Mouse (Mus musculus) hindbrain, embryonic 14.5 days (tissue): ENCODE measurements at regions not wholly inside any gene's neighbourhood (a gene's known extent, or its start where the extent isn't known, plus 50 kb on each side); places are given as distances from the start of the nearest gene placed in this dataset.

Experiments used
- ATAC-seq: fragments of 200-750 bp; cut with Nextera tagmentation; 2 replicates; pipeline ENCODE4 v1.8.0; 2017; ENCODE audit warnings: moderate number of reproducible peaks, mild to moderate bottlenecking, moderate TSS enrichment, moderate library complexity; ENCODE audit not compliant: low FRiP score
- DNase-seq: peaks from one replicate; pipeline ENCODE4 v3.0.0-alpha.2; 2015; ENCODE audit warnings: low spot score
- H3K27ac ChIP-seq: fragments of 300-500 bp; sonication (generic); 2 replicates; pipeline ENCODE4 v1.5.1; 2014; ENCODE audit warnings: mild to moderate bottlenecking, moderate library complexity
- H3K27me3 ChIP-seq: fragments of 300-500 bp; sonication (generic); 2 replicates; pipeline ENCODE4 v1.6.1; 2014; ENCODE audit warnings: mild to moderate bottlenecking, low read length, mixed read lengths; ENCODE audit not compliant: control insufficient read depth, insufficient read depth
- H3K36me3 ChIP-seq: fragments of 300-500 bp; sonication (generic); replicated peaks from 2 replicates; pipeline ENCODE4 v1.6.1; 2014; ENCODE audit not compliant: control insufficient read depth, insufficient read depth
- H3K4me1 ChIP-seq: fragments of 300-500 bp; sonication (generic); replicated peaks from 2 replicates; pipeline ENCODE4 v1.6.1; 2014; ENCODE audit warnings: antibody characterized with exemption, low read length, mixed read lengths; ENCODE audit not compliant: control insufficient read depth, insufficient read depth
- H3K4me2 ChIP-seq: fragments of 300-500 bp; sonication (generic); replicated peaks from 2 replicates; pipeline ENCODE4 v1.6.1; 2014; ENCODE audit warnings: mild to moderate bottlenecking, moderate library complexity
- H3K4me3 ChIP-seq: fragments of 300-500 bp; sonication (generic); replicated peaks from 2 replicates; pipeline ENCODE4 v1.5.1; 2014; ENCODE audit warnings: mild to moderate bottlenecking, low read length
- H3K9ac ChIP-seq: fragments of 300-500 bp; sonication (generic); 2 replicates; pipeline ENCODE4 v1.6.1; 2014
- H3K9me3 ChIP-seq: fragments of 300-500 bp; sonication (generic); 2 replicates; pipeline ENCODE4 v1.6.1; 2016; ENCODE audit warnings: low read length; ENCODE audit not compliant: control insufficient read depth
- WGBS: fragments of 180-500 bp; shearing (Covaris S2); extraction: QIAGEN DNeasy Blood & Tissue Kit; methylation state at CpG from one replicate; pipeline ENCODE4 v1.1.7; 2014; 5-methylcytosine and 5-hydroxymethylcytosine counted together

DNA sequence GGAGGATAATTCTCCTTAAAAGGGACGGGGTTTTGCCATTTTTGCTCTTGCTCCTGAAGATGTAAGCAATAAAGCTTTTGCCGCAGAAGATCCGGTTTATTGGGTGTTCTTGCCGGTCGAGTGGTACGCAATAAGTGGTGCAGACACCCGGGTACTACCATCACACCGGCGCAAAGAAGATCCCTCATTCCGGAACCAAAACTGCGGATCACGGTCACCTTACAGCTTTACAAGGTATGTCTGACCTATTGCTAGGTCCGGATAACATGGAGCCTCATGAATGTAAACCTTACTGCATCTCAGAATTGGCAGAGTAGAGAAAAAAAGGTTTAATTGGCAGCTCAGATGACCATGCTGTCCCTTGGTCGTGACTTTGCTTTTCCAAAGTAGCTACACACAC, 149.7 kb upstream of the Nckap5 start:
- WGBS: 93% methylated on average over 14 of the region's 14 CpGs
- H3K4me2 ChIP-seq: no peak overlapping the region
- H3K27ac ChIP-seq: no peak overlapping the region
- H3K36me3 ChIP-seq: no peaks in the 10 kb centered on the region
- H3K4me3 ChIP-seq: no peak overlapping the region
- DNase-seq (no peak), ATAC-seq (no peak)
- H3K9ac ChIP-seq: no peak overlapping the region
- no peaks in the 10 kb centered on the region for H3K4me1 ChIP-seq
- 0 out of 2 replicates have a peak, but pooled peaks cover 8% of the 10 kb centered on the region for H3K9me3 ChIP-seq
- no peaks in the 10 kb centered on the region for H3K27me3 ChIP-seq

DNA sequence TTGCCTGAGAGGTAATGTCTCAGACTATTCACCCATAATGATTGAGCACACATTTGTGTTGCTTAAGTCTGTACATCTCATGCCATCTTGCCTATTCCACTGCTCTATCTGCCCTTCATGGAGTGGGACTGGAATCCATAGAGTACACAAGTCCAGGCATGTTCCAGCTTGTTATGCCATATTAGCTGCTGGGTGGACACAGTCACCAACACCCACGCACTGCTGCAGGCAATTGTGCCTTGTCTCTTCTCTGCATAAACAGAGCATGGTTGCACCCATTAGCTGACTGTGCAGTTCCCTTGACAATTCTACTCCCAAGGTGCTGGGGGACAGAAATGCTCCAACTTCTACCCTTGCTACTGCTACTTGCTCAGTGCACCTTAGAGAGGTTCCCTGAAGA, 143.3 kb upstream of the Nckap5 start:
- no peak for DNase-seq
- no peak overlapping the region for H3K9ac ChIP-seq

DNA sequence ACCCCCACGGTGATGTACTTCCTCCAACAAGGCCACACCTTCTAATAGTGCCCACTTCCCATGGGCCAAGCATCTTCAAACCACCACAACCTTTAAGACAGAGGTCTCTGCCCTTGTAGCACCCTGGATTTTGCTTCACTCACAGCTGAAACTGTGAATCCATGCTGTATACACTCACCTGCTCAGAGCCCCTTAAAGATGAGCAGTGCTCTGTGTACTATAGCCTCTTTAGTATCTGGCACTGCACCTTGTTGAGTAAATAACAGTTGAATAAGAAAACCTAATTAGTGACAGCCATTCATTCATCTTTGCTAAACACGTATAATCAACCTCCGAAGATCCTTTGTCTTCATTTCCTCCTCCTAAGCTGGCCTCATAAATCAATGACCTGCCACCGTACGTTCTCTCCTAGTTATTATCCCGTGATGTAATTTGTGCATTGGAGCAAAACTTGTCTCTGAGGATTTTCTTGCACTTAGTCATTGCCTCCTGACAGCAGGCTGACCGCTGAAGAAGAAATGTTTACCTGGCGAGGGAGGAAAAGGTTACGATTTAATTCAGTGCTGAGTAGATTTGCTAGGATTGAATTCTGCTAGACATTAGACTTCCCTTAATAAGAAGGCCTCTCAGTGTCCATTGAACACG, 141.3 kb upstream of the Nckap5 start:
- no peak; the same call in 1 of the 2 replicates for ATAC-seq
- no peaks in the 10 kb centered on the region for H3K9me3 ChIP-seq
- no peaks in the 10 kb centered on the region for H3K27me3 ChIP-seq
- H3K4me1 ChIP-seq: no peaks in the 10 kb centered on the region
- 44% methylated on average over 10 of the region's 10 CpGs for WGBS
- no peak overlapping the region for H3K4me2 ChIP-seq
- H3K36me3 ChIP-seq: no peaks in the 10 kb centered on the region
- H3K27ac ChIP-seq: no peak overlapping the region
- DNase-seq: peak; percentile 33
- no peak overlapping the region for H3K9ac ChIP-seq
- H3K4me3 ChIP-seq: no peak overlapping the region

More for the DNA sequence above, 143.3 kb upstream of the Nckap5 start:
- no peak for ATAC-seq
- Histone ChIP-seq H3K9me3 (no peaks in the 10 kb centered on the region), H3K27ac (no peak overlapping the region), H3K27me3 (no peaks in the 10 kb centered on the region), H3K4me3 (no peak overlapping the region), H3K4me1 (no peaks in the 10 kb centered on the region), H3K36me3 (no peaks in the 10 kb centered on the region), H3K4me2 (no peak overlapping the region)
- WGBS: 93% methylated on average over 1 of the region's 1 CpGs

DNA sequence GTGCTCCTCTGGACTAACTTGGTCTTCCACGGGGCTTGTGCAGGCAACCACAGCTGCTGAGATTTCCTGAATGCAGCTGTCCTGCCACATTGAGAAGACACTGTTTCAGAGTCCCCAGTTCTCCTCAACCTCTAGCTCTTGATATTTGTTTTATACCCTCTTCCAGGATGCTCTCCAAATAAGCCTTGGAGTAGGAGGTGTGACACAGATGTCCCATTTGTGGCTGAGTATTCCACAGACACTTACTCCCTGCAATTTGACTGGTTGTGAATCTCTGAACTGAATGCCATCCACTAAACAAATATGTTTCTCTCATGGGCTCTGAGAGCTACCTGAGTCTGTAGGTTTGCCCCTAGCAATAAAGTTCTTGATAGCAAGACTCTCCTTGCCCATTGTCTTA, 140.5 kb upstream of the Nckap5 start:
- H3K27me3 ChIP-seq: no peaks in the 10 kb centered on the region
- 80% methylated on average over 1 of the region's 1 CpGs for WGBS
- H3K36me3 ChIP-seq: no peaks in the 10 kb centered on the region
- no peak overlapping the region for H3K9ac ChIP-seq
- no peak overlapping the region for H3K27ac ChIP-seq
- DNase-seq: no peak
- H3K4me3 ChIP-seq: no peak overlapping the region
- H3K9me3 ChIP-seq: no peaks in the 10 kb centered on the region
- no peaks in the 10 kb centered on the region for H3K4me1 ChIP-seq
- no peak for ATAC-seq
- no peak overlapping the region for H3K4me2 ChIP-seq

DNA sequence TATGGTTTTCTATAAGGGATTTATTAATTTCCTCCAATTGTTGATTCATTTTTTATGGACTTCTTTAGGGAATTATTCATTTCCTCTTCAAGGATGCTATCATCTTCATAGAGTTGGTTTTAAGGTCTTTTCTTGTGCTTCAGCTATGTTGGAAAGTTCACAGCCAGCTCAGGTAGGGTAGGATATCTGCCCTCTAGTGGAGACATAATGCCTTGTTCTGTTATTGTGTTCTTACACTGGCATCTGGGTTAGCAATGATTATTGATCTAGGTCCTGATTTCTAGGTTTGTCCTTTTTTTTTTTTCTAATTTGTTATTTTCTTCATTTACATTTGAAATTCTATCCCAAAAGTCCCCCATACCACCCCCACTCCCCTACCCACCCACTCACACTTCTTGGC, 135.8 kb upstream of the Nckap5 start:
- Histone ChIP-seq H3K27ac (no peak overlapping the region), H3K4me1 (no peaks in the 10 kb centered on the region), H3K4me2 (no peak overlapping the region), H3K9ac (no peak overlapping the region), H3K27me3 (no peaks in the 10 kb centered on the region), H3K4me3 (no peak overlapping the region), H3K36me3 (no peaks in the 10 kb centered on the region), H3K9me3 (no peaks in the 10 kb centered on the region)
- DNase-seq: no peak
- ATAC-seq: no peak

DNA sequence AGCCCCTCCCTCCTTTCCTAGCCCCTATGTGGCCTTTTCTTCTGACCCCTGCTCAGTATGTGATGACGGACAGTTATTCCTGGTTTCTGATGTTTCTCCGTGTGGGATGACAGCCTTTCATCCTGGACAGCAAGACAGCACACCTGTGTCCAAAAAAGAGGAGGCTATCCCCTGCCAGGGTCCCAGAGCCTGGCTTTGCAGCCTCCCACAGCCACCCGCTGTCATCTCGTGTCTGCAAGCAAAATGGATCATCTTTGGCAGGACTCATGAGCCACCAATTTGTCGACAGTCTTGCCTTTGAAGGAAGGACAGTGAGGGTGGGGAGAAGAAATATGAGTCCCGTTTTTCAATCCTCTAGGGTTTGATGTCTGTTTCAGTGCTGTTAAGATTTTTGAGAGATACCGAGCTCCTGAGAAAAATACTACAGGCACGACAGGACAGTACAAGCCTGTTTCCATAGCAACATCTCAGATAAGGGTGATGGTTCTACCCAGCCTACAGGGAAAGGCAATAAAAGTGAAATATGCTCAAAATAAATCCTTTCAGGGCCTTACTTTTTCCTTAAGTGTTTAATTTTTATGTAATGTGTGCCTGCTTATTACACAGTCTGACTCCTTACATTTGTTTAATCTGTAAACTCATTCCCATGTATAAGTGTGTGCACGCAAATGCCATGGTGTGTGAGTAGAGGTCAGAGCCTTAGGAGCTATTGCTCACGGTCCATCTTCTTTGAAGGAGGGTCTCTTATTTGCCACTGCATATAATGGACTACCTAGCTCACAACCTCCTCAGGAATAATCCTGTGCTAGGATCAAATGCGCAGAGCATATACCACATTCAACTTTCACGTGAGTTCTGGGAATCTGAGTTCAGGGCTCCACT, 125.5 kb upstream of the Nckap5 start:
- DNase-seq: peak; percentile 45
- H3K4me2 ChIP-seq: no peak overlapping the region

DNA sequence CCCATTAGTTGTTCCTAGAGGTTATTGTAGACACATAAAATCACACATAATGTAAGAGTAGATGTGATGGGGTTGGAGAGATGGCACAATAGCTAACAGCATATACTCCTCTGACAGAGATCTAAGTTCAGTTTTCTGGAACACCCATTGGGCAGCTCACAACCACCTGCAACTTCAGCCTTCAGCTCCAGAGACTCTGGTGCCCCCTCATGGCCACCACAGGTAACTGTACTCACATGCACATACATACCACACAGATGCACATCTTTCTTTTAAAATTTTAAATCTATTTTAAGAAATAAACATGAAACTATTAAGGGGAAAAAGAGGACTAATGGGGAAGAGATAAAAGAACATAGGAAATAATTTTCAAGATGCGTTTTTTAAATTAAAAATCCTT, 117.3 kb upstream of the Nckap5 start:
- DNase-seq (no peak), ATAC-seq (no peak)
- Histone ChIP-seq H3K4me3 (no peak overlapping the region), H3K4me2 (no peak overlapping the region), H3K36me3 (no peaks in the 10 kb centered on the region), H3K27ac (no peak overlapping the region), H3K4me1 (no peaks in the 10 kb centered on the region), H3K27me3 (no peaks in the 10 kb centered on the region), H3K9me3 (0 out of 2 replicates have a peak, but pooled peaks cover 2% of the 10 kb centered on the region), H3K9ac (no peak overlapping the region)
- 96% methylated on average over 1 of the region's 1 CpGs for WGBS

More for the DNA sequence above, 125.5 kb upstream of the Nckap5 start:
- H3K27me3 ChIP-seq: no peaks in the 10 kb centered on the region
- no peaks in the 10 kb centered on the region for H3K9me3 ChIP-seq
- no peak overlapping the region for H3K9ac ChIP-seq
- WGBS: 68% methylated on average over 12 of the region's 12 CpGs
- H3K4me1 ChIP-seq: 0 out of 2 replicates have a peak, but pooled peaks cover 7% of the 10 kb centered on the region
- ATAC-seq: no peak
- no peaks in the 10 kb centered on the region for H3K36me3 ChIP-seq
- no peak overlapping the region for H3K4me3 ChIP-seq
- peak overlapping the region; percentile 60 for H3K27ac ChIP-seq

DNA sequence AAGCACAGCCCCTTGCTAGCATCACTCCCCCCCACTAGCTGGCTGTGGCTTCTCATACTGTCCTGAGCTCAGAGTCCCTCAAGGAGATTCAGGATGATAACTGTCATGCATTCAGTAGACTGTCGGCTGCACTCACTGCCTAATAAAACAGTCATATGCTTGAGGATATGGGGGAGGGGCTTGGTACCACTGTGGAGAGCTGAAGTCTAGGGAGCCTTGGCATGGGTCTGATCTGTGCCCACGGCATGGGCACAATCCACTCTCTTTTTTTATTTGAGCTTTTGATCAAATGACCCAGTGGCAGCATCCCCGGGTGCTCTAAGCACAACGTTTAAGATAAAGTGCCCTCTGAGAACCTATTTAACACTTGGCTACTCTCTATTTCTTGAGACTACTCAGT, 102.1 kb upstream of the Nckap5 start:
- no peaks in the 10 kb centered on the region for H3K36me3 ChIP-seq
- H3K9me3 ChIP-seq: 0 out of 2 replicates have a peak, but pooled peaks cover 3% of the 10 kb centered on the region
- peaks cover 12% of the 10 kb centered on the region; the same call in 1 of the 2 replicates for H3K4me1 ChIP-seq
- ATAC-seq (no peak), DNase-seq (no peak)
- no peak overlapping the region for H3K9ac ChIP-seq
- H3K4me3 ChIP-seq: no peak overlapping the region
- no peaks in the 10 kb centered on the region for H3K27me3 ChIP-seq
- no peak overlapping the region for H3K27ac ChIP-seq
- H3K4me2 ChIP-seq: no peak overlapping the region
- 43% methylated on average over 4 of the region's 4 CpGs for WGBS

DNA sequence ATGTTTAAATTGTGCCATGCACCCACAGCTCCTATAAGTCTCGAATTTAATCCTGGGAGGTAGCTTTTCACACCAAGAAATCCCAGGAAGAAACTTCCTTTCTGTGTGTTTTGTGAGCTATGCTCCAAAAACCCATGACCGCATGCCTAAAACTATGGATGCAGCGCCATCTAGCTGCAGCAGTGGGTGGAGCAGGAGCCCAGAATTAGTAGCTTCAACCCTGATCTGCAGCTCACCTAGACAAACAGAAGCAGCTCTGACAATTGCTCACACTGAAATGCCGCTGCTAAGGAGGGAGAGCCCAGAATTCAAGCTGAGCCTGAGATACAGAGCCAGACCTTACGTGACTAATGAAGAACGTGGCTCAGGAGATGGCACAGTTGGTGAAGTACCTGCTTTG, 101.2 kb upstream of the Nckap5 start:
- 2% methylated on average over 6 of the region's 6 CpGs for WGBS
- peak; percentile 97 for DNase-seq
- Histone ChIP-seq H3K4me3 (no peak overlapping the region), H3K36me3 (no peaks in the 10 kb centered on the region), H3K4me1 (peaks cover 16% of the 10 kb centered on the region; the same call in 1 of the 2 replicates), H3K4me2 (no peak overlapping the region), H3K9me3 (0 out of 2 replicates have a peak, but pooled peaks cover 2% of the 10 kb centered on the region), H3K9ac (no peak overlapping the region), H3K27ac (no peak overlapping the region), H3K27me3 (no peaks in the 10 kb centered on the region)
- ATAC-seq: peak; percentile 60
